Mouse (Mus musculus) testis, postnatal 10 days (tissue): ENCODE results near the gene Prss1.
"Not testable (repeated sequence)": the region's sequence is repeated elsewhere in the genome, so short reads cannot be mapped to it uniquely, and the experiment has no call there.

Experiments
- DNase-seq: peaks from one replicate; pipeline ENCODE4 v3.0.0; 2021; ENCODE audit warnings: low spot score

Gene Prss1

DNA sequence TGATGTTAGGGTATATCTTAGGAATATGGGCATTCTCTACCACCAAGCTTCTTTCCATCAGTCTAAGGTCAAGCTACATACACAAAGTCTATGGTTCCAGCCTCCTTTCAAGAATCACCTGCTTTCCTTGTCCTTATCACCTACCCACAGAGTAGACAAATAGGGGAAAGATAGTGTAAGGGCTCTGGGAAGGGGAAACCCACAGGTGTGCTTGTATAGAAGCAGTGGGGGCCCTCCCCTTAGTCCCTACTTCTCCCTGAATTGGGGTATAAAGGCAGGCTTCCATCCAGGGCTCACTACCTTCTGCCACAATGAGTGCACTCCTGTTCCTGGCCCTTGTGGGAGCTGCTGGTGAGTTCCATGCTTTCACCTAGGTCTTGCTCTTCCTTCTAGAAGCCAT, at the start of gene Prss1:
Gene Prss1 (plus strand): TSS at position 301 of the 400 bp plus-strand sequence.
- not testable (repeated sequence) for DNase-seq

DNA sequence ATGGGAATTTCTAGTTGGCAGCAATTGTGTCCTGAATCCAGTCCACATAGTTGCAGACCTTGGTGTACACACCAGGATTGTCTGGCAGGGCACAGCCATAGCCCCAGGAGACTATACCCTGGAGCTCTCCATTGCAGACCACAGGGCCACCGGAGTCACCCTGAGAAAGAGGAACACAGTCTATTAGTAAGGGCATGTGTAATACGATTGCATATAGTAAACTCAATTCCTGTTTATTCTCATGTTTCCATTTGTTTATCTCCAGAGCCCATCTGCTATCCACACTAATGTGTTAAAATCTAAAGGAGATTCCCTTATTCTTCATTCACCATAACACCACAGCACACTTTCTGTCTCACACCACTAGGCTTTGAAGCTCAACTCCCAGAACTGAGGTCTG, 16.5 kb upstream of the Prss1 start:
- DNase-seq: not testable (repeated sequence)

DNA sequence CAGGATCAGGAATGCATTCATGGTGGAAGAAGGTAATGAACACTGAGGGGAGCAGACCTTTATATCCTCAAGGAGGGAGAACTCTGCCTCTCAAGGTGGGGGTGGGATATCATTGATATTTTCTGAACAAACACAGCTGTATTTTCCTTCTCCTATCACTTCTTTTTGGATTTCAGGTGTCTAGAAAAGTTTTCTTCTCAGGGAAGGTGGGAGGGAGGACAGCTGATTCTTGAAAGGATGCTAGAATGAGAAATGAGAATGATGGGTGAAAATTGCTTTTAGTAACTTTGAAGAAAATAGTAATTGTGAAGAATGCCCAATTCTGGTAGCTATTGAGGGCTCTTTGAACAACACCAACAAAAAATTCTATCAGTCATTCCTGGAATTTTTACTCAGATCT, 12.7 kb upstream of the Prss1 start, which contains the start of gene Gm10334:
Gene Gm10334 (minus strand): TSS at position 101 of the 400 bp plus-strand sequence.
- DNase-seq: not testable (repeated sequence)

DNA sequence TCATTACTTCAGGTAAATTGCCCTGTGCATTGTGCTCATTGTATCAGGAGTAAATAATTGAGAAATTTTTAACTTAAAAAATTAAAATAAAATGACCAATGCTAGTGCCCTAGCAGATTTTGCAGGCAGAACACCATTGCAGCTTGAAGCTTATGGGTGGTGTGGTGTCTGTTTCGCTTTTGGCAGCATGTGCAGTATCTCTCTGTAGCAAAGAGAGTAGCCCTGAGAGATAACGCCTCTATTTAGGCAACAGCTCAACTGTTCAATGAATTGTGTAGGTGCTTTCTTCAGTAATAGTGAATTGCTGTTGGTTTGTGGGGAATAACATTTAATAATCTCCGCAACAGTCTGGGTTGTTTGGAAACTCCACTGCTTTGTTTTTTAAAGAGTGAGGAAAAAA, 40.6 kb downstream of the Prss1 start:
- no peak for DNase-seq

DNA sequence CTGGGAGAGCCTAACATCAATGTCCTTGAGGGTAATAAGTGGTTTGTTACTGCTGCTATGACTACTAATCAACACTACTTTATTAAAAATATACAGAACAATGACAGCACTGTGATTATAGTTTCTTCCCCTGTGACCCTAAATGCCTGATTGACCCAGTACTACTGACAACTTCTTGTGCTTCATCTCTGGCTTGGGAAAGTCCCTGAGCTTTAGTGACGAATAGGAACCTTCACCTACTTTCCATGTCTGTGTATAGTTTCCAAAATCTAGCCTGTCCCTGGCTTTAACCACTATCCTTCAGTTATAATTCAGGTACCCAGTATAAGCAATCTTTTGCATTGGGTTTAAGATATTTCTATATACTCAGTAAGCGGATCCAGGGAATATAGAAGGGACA, 46.2 kb downstream of the Prss1 start:
- no peak for DNase-seq

DNA sequence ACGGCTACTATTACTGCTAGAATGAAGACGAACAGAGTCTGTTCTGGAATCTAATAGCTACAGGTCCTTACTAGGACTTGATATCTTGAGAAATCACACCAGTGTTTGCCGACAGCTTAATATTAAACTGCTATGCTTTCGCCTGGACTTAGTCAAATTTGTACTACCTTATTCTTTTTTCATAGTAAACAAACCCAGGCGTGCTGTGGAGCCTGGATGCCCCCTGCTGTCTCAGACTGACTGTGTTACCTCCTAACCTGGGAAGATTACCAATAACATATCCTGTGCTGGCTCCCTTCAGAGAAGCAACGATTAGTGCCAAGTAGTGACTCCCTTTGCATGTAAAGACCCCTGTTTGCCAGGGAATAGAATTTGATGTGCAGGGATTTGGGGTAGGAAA, 46.6 kb downstream of the Prss1 start:
- no peak for DNase-seq
